Mouse (Mus musculus): ENCODE data around the gene 1700019D03Rik. TPM values are rescaled to one million over a fixed set of nuclear protein-coding genes. Genes with fewer than 3 reads are reported as not detected.

Gene 1700019D03Rik
- polyA plus RNA-seq, 1 experiment from 2014 or later, result 8.0 TPM

GRCm38 (mm10) chr1:52963097-52963496 lies 56.9 kb downstream of the 1700019D03Rik start:
- Histone ChIP-seq H3K27ac (ENCODE audit: low read depth, low read length) (no peak overlapping the region), H3K9ac (ENCODE audit: low read depth, low read length) (no peak overlapping the region), H3K4me2 (replicated peaks; ENCODE audit: low read depth, low read length) (no peak overlapping the region), H3K27me3 (ENCODE audit: control insufficient read depth, insufficient read depth, low read length) (no peaks in the 10 kb centered on the region), H3K4me1 (ENCODE audit: control insufficient read depth, insufficient read depth, low read length) (no peaks in the 10 kb centered on the region), H3K36me3 (ENCODE audit: control insufficient read depth, insufficient read depth, low read length) (no peaks in the 10 kb centered on the region), H3K9me3 (ENCODE audit: control insufficient read depth, low read length) (no peaks in the 10 kb centered on the region), H3K4me3 (ENCODE audit: low read length) (no peak overlapping the region)
- 77% methylated on average over 2 of the region's 2 CpGs for WGBS
- ATAC-seq (ENCODE audit: low FRiP score, low TSS enrichment), result no peak

- no peak for ATAC-seq (ENCODE audit: low FRiP score, low TSS enrichment)
- H3K27ac ChIP-seq (ENCODE audit: low read depth, low read length), result no peak overlapping the region
- H3K27me3 ChIP-seq (ENCODE audit: control insufficient read depth, insufficient read depth, low read length), result no peaks in the 10 kb centered on the region
- WGBS, result 76% methylated on average over 6 of the region's 6 CpGs
- H3K4me1 ChIP-seq (ENCODE audit: control insufficient read depth, insufficient read depth, low read length), result no peaks in the 10 kb centered on the region
- no peak overlapping the region for H3K4me2 ChIP-seq (replicated peaks; ENCODE audit: low read depth, low read length)
- no peaks in the 10 kb centered on the region for H3K36me3 ChIP-seq (ENCODE audit: control insufficient read depth, insufficient read depth, low read length)
- no peak overlapping the region for H3K9ac ChIP-seq (ENCODE audit: low read depth, low read length)
- H3K4me3 ChIP-seq (ENCODE audit: low read length), result no peak overlapping the region
- H3K9me3 ChIP-seq (ENCODE audit: control insufficient read depth, low read length), result no peaks in the 10 kb centered on the region
Observed at GRCm38 (mm10) chr1:52960191-52960590, 59.8 kb downstream of the 1700019D03Rik start.

GRCm38 (mm10) chr1:52956746-52957145 lies 63.2 kb downstream of the 1700019D03Rik start:
- ATAC-seq (ENCODE audit: low FRiP score, low TSS enrichment), result no peak
- Histone ChIP-seq H3K36me3 (ENCODE audit: control insufficient read depth, insufficient read depth, low read length) (no peaks in the 10 kb centered on the region), H3K27me3 (ENCODE audit: control insufficient read depth, insufficient read depth, low read length) (peaks cover 4% of the 10 kb centered on the region; the same call in 1 of the 2 replicates), H3K4me3 (ENCODE audit: low read length) (no peak overlapping the region), H3K4me2 (replicated peaks; ENCODE audit: low read depth, low read length) (no peak overlapping the region), H3K9ac (ENCODE audit: low read depth, low read length) (no peak overlapping the region), H3K9me3 (ENCODE audit: control insufficient read depth, low read length) (no peaks in the 10 kb centered on the region), H3K27ac (ENCODE audit: low read depth, low read length) (no peak overlapping the region), H3K4me1 (ENCODE audit: control insufficient read depth, insufficient read depth, low read length) (no peaks in the 10 kb centered on the region)
- 80% methylated on average over 4 of the region's 4 CpGs for WGBS

GRCm38 (mm10) chr1:52955102-52955501 lies 64.9 kb downstream of the 1700019D03Rik start:
- Histone ChIP-seq H3K27me3 (ENCODE audit: control insufficient read depth, insufficient read depth, low read length) (peaks cover 4% of the 10 kb centered on the region; the same call in 1 of the 2 replicates), H3K36me3 (ENCODE audit: control insufficient read depth, insufficient read depth, low read length) (no peaks in the 10 kb centered on the region), H3K9me3 (ENCODE audit: control insufficient read depth, low read length) (no peaks in the 10 kb centered on the region), H3K9ac (ENCODE audit: low read depth, low read length) (no peak overlapping the region), H3K4me1 (ENCODE audit: control insufficient read depth, insufficient read depth, low read length) (no peaks in the 10 kb centered on the region), H3K4me3 (ENCODE audit: low read length) (no peak overlapping the region), H3K4me2 (replicated peaks; ENCODE audit: low read depth, low read length) (no peak overlapping the region), H3K27ac (ENCODE audit: low read depth, low read length) (no peak overlapping the region)
- no peak for ATAC-seq (ENCODE audit: low FRiP score, low TSS enrichment)
- WGBS, result 36% methylated on average over 6 of the region's 6 CpGs

- Histone ChIP-seq H3K27me3 (ENCODE audit: control insufficient read depth, insufficient read depth, low read length) (peaks cover 4% of the 10 kb centered on the region; the same call in 1 of the 2 replicates), H3K4me2 (replicated peaks; ENCODE audit: low read depth, low read length) (no peak overlapping the region), H3K4me3 (ENCODE audit: low read length) (no peak overlapping the region), H3K36me3 (ENCODE audit: control insufficient read depth, insufficient read depth, low read length) (no peaks in the 10 kb centered on the region), H3K4me1 (ENCODE audit: control insufficient read depth, insufficient read depth, low read length) (no peaks in the 10 kb centered on the region), H3K9ac (ENCODE audit: low read depth, low read length) (no peak overlapping the region), H3K9me3 (ENCODE audit: control insufficient read depth, low read length) (no peaks in the 10 kb centered on the region), H3K27ac (ENCODE audit: low read depth, low read length) (no peak overlapping the region)
- WGBS, result 87% methylated on average over 2 of the region's 2 CpGs
- no peak for ATAC-seq (ENCODE audit: low FRiP score, low TSS enrichment)
Observed at GRCm38 (mm10) chr1:52954456-52954855, 65.5 kb downstream of the 1700019D03Rik start.

DNA sequence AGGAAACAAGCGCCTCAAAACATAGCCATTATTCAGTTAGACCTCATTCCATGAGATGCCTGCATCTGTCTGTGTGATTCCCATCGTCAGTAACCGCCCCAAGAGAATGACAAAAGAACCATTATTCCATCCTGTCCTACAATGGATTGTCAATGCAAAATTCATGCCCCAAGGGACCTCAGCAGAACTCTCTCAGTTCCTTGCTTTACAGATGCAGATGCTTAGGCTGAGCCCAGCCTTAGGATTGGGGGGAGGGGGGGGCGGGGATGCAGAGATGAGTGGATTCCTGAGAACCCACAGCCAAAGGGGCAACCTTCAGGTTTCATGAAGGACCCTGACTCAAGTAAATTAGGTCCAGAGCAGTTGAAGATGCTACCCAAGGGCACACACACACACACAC lies 66.4 kb downstream of the 1700019D03Rik start:
- WGBS, result 13% methylated on average over 3 of the region's 4 CpGs
- Histone ChIP-seq H3K9me3 (ENCODE audit: control insufficient read depth, low read length) (no peaks in the 10 kb centered on the region), H3K4me2 (replicated peaks; ENCODE audit: low read depth, low read length) (peak overlapping the region; percentile 94; the same call in 1 of the 2 replicates), H3K27ac (ENCODE audit: low read depth, low read length) (no peak overlapping the region), H3K4me3 (ENCODE audit: low read length) (peak overlapping the region; percentile 54; the same call in 1 of the 2 replicates), H3K9ac (ENCODE audit: low read depth, low read length) (no peak overlapping the region), H3K4me1 (ENCODE audit: control insufficient read depth, insufficient read depth, low read length) (no peaks in the 10 kb centered on the region), H3K27me3 (ENCODE audit: control insufficient read depth, insufficient read depth, low read length) (peaks cover 4% of the 10 kb centered on the region; the same call in 1 of the 2 replicates), H3K36me3 (ENCODE audit: control insufficient read depth, insufficient read depth, low read length) (no peaks in the 10 kb centered on the region)
- ATAC-seq (ENCODE audit: low FRiP score, low TSS enrichment), result no peak

DNA sequence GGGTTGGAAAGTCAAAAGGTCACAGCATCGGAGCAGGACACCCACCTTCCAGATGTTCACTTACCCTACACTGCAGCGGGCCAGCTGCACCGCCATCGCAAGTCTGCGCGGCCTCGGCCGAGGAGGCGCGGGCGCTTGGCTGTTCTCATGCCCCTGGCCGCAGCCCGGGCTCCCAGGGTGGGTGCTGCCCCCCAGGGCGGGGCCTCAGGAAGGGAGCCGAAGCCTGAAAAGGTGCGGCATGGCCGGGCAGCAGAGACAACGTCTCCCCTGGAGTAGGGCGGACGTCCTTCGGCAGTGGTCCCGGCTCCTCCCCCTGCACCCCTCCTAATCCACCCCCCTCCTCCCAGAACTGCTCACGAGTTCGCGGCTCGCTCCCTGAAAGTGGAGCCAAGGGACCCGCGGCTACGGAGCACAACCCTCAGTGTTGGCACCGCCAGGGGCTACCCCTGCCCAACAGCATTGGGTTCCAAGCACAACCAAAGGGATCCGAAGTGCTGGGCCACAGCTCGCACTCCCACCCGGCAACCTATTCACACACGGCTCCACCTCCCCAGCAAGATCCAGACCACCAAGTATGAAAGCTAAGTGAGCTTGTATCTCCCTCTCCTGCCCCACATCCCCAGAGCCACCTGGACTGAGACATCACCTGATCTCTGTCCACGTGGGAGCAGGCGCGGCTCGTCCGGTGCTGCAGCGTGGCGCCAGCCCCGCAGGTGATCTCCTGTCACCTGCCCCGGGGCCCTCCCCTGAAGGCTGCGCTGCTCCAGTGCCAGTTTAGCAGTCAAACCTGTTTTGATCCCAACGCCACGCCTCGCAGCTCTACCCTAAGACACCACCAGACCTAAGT lies 67.2 kb downstream of the 1700019D03Rik start:
- Histone ChIP-seq H3K36me3 (ENCODE audit: control insufficient read depth, insufficient read depth, low read length) (no peaks in the 10 kb centered on the region), H3K4me2 (replicated peaks; ENCODE audit: low read depth, low read length) (peak overlapping the region; percentile 94), H3K9ac (ENCODE audit: low read depth, low read length) (peak overlapping the region; percentile 57), H3K4me3 (ENCODE audit: low read length) (peak overlapping the region; percentile 54), H3K27ac (ENCODE audit: low read depth, low read length) (no peak overlapping the region), H3K27me3 (ENCODE audit: control insufficient read depth, insufficient read depth, low read length) (peaks cover 4% of the 10 kb centered on the region; the same call in 1 of the 2 replicates), H3K9me3 (ENCODE audit: control insufficient read depth, low read length) (no peaks in the 10 kb centered on the region), H3K4me1 (ENCODE audit: control insufficient read depth, insufficient read depth, low read length) (no peaks in the 10 kb centered on the region)
- peak; percentile 79 for ATAC-seq (ENCODE audit: low FRiP score, low TSS enrichment)
- under 1% methylated on average over 47 of the region's 47 CpGs for WGBS

DNA sequence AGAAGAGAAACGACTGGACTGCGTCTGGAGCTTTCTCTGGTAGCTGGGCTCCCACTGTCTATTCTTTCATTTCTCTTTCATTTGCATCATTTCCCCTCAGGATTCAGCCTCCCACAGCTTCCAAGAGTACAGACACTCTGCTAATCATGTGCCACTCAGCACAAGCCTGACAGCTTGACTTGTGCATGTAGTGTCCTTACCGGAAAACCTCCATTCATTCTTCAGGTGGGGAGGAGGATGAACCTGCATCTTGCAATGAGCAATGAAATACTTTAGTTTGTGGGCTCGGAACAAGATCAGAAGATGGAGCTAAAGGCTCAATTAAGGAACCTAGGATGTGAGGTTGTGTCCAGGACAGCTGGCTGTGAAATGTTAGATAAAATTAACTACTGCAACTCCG lies 67.8 kb downstream of the 1700019D03Rik start:
- WGBS, result 4% methylated on average over 5 of the region's 5 CpGs
- peak overlapping the region; percentile 94 for H3K4me2 ChIP-seq (replicated peaks; ENCODE audit: low read depth, low read length)
- no peak for ATAC-seq (ENCODE audit: low FRiP score, low TSS enrichment)
- no peaks in the 10 kb centered on the region for H3K36me3 ChIP-seq (ENCODE audit: control insufficient read depth, insufficient read depth, low read length)
- H3K4me1 ChIP-seq (ENCODE audit: control insufficient read depth, insufficient read depth, low read length), result no peaks in the 10 kb centered on the region
- no peak overlapping the region for H3K27ac ChIP-seq (ENCODE audit: low read depth, low read length)
- H3K4me3 ChIP-seq (ENCODE audit: low read length), result peak overlapping the region; percentile 54
- H3K9me3 ChIP-seq (ENCODE audit: control insufficient read depth, low read length), result no peaks in the 10 kb centered on the region
- peak overlapping the region; percentile 57 for H3K9ac ChIP-seq (ENCODE audit: low read depth, low read length)
- peaks cover 4% of the 10 kb centered on the region; the same call in 1 of the 2 replicates for H3K27me3 ChIP-seq (ENCODE audit: control insufficient read depth, insufficient read depth, low read length)
